Mouse (Mus musculus) liver, postnatal 0 days (tissue): ENCODE measurements around the gene Trim43a.
"Not testable (repeated sequence)": the region's sequence is repeated elsewhere in the genome, so short reads cannot be mapped to it uniquely, and the experiment has no call there.

Source experiments
- CTCF ChIP-seq: sonication (generic); IDR thresholded peaks from 2 replicates; pipeline ENCODE4 v1.5.1; 2016; ENCODE audit warnings: antibody characterized with exemption, low read depth
- EP300 ChIP-seq: IDR thresholded peaks from 2 replicates; pipeline ENCODE4 v1.6.1; 2016; ENCODE audit warnings: antibody characterized with exemption, low read depth, mild to moderate bottlenecking

DNA sequence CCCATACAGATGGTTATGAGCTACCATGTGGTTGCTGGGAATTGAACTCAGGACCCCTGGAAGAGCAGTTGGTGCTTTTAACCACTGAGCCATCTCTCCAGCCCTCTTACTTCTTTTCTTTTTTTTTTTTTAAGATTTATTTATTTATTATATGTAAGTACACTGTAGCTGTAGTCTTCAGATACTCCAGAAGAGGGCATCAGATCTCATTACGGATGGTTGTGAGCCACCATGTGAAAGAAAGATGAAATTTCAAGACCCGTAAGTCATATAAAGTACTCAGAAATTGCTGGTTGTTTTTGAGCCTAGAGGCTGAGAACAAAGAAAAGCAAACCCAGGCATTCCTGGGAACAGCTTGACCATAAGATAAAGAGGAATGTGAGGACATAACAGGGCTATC is 19.2 kb upstream of the Trim43a start:
- TF ChIP-seq EP300, CTCF: not testable (repeated sequence)
